Comparison of ENCODE assay signal across 17 mouse cellular contexts in the genomic region with DNA sequence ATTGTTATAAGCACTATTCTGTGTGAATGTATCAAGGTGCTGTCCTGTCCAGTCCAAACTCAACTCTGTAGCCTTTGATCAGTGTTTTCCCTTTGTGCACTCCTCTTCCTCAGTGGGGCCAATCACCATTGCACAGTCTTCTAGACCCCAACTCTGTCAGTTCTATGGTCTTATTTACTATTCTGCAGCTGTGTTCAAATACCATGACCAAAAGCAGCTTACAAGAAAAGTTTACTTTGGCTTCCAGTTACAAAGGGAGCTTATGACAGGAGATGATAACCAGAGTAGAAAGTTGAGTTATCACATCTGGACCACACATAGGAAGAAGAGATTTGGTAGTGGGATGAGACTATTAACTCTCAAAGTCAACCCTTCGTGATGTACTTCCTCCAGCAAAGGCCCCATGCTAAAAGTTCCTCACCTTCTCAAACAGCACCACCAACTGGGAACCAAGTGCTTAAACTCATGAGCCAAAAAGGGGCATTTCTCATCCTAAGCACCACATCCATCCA. TPM values are rescaled to one million over a fixed set of nuclear protein-coding genes. Genes with fewer than 3 reads are reported as not detected.
"Had no signal": no experiment of that assay in that cellular context is flagged by ENCODE, and none has a peak within 500 bp of the region (broad histone marks: within the 10 kb centered on the region; RNA-seq: fewer than 3 reads in every experiment).

No protein-coding gene starts in this region.

- DNase-seq: kidney, adult 8-10 months; left cerebral cortex, postnatal 4 days; lung, adult 18-20 months; lung, postnatal 4 days; midbrain, embryonic 14.5 days; right cerebral cortex, adult 18-20 months; right cerebral cortex, postnatal 25 days; thymus, postnatal 36 days had no signal

- H3K27ac ChIP-seq: hindbrain, embryonic 15.5 days; limb, embryonic 13.5 days; liver, embryonic 14.5 days; midbrain, embryonic 10.5 days; neural tube, embryonic 15.5 days had no signal

- H3K9me3 ChIP-seq: hindbrain, embryonic 15.5 days; limb, embryonic 13.5 days; midbrain, embryonic 10.5 days; neural tube, embryonic 15.5 days had no signal

- H3K4me1 ChIP-seq: hindbrain, embryonic 15.5 days; limb, embryonic 13.5 days; midbrain, embryonic 10.5 days; neural tube, embryonic 15.5 days had no signal

- H3K9ac ChIP-seq: hindbrain, embryonic 15.5 days; limb, embryonic 13.5 days; liver, embryonic 14.5 days; neural tube, embryonic 15.5 days had no signal

- H3K4me2 ChIP-seq: hindbrain, embryonic 15.5 days; limb, embryonic 13.5 days; neural tube, embryonic 15.5 days had no signal

- H3K4me3 ChIP-seq: hindbrain, embryonic 15.5 days; limb, embryonic 13.5 days; midbrain, embryonic 10.5 days; myocyte; neural tube, embryonic 15.5 days had no signal

- H3K27me3 ChIP-seq: hindbrain, embryonic 15.5 days; neural tube, embryonic 15.5 days had no signal

- H3K36me3 ChIP-seq: hindbrain, embryonic 15.5 days; limb, embryonic 13.5 days; midbrain, embryonic 10.5 days; neural tube, embryonic 15.5 days had no signal

RNA-seq across cellular contexts. Expression of a gene that starts 58.1 kb away (rescaled TPM):
- polyA plus RNA-seq: hindbrain, embryonic 15.5 days; large intestine, adult 2 months; limb, embryonic 13.5 days; midbrain, embryonic 10.5 days; midbrain, embryonic 14.5 days; myocyte; neural tube, embryonic 11.5 days; neural tube, embryonic 15.5 days; small intestine, adult 2 months had no signal
